Mouse (Mus musculus) heart, adult 2 months (tissue): ENCODE measurements at regions not wholly inside any gene's neighbourhood (a gene's known extent, or its start where the extent isn't known, plus 50 kb on each side); places are given as distances from the start of the nearest gene placed in this dataset.

Source experiments
- CTCF ChIP-seq: fragments of 200-600 bp; IDR thresholded peaks from 2 replicates; pipeline ENCODE4 v1.8.1; 2022; ENCODE audit warnings: antibody characterized with exemption, mild to moderate bottlenecking, moderate library complexity
- EP300 ChIP-seq: fragments of 200-500 bp; IDR thresholded peaks from 2 replicates; pipeline ENCODE4 v1.6.1; 2011; ENCODE audit warnings: low read depth, low read length, control low read depth; ENCODE audit not compliant: insufficient read depth
- POLR2A ChIP-seq: fragments of 200-500 bp; IDR thresholded peaks from 2 replicates; pipeline ENCODE4 v1.6.1; 2011; ENCODE audit warnings: mild to moderate bottlenecking, low read depth, low read length, control low read depth; ENCODE audit not compliant: insufficient read depth

- TF ChIP-seq POLR2A (no peak), CTCF (no peak), EP300 (no peak)
Measured at GRCm38 (mm10) chr15:31722429-31722828, 120.8 kb downstream of the Fam173b start.
